Mouse (Mus musculus): Measurements from ENCODE around the gene Krt79.

DNA sequence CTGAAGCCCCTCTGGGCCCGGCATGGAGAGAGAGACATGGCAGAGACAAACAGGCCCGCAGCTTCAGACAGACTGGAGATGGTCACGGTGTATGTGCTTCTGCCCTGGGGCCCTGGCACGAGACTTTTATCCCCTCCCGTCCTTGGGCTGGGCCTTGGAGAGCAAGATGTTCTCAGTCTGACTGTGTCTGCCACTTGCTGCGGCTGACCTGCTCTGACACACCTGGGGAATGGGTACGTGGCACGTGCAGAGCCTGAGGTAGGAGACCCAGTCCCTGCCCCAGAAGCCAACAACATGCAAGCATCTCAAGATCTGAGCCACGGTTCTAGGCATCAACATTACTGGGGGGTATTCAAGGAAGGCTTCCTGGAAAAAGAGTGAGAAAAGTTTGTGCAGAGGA is 14.1 kb upstream of the Krt79 start, which contains the start of gene Krt78:
- TF ChIP-seq IRF4 (IDR thresholded peaks at IDR 0.05; ENCODE audit: low read depth, low read length) (no peak), NRF1 (IDR thresholded peaks at IDR 0.05; ENCODE audit: low read depth, low read length) (no peak)
